Mouse (Mus musculus) lung, postnatal 4 days (tissue): ENCODE data around the gene Nup205.

Experiments used
- DNase-seq, 2 experiments: peaks; one replicate each; pipeline ENCODE4 v3.0.0; 2021

The Nup205 gene

DNA sequence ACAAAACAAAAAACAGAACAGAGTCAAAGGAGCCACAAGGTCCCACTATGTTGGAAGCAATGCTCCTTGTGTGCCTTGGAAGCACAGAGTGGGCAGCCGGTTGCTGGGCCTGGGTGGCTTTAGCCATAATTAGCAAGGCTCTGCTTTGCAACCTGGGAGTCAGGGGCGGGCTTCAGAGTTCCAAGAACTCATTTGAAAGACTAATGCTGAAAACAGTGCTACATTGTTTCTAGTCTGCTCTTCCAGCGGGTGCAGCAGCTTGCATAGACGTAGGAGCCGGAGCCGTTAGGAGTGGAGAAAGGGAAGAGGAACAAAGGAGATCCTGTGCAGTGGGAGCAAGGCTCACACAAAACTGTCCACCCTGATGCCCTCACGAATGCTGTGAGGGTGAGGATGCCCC lies 111.7 kb downstream of the Nup205 start:
- DNase-seq: no peak

GRCm38 (mm10) chr6:35289676-35290075 lies 112.5 kb downstream of the Nup205 start:
- no peak for DNase-seq

GRCm38 (mm10) chr6:35294964-35295363 lies 117.7 kb downstream of the Nup205 start:
- DNase-seq: no peak

DNA sequence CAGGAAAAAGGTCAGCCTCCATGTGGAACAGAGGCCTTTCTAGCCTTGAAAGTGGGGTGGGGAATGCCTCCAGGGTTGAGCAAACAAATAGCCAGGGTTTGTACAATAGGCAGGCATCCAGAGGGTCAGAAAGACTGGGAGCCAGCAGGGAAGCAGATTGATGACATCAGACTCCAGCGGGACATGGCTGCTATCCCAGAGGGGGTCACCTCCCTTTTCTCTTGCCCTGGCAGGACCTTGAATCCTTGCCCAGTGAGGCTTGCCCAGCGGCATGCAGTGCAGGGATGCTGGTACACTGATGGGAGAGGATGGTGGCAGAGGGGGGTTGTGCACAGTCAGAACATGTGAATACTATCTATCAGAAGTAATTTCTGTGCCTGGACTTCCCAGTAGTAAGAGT lies 119.8 kb downstream of the Nup205 start:
- peak; percentile 10 to 30 for DNase-seq
